Mouse (Mus musculus) limb, embryonic 15.5 days (tissue): ENCODE measurements around the gene Gnb3. TPM values are rescaled to one million over a fixed set of nuclear protein-coding genes. Genes with fewer than 3 reads are reported as not detected.

ENCODE experiments used
- ATAC-seq: fragments of 200-750 bp; cut with Nextera tagmentation; 2 replicates; pipeline ENCODE4 v1.8.0; 2017; ENCODE audit warnings: low read depth, moderate TSS enrichment; ENCODE audit not compliant: insufficient number of reproducible peaks, low FRiP score, low TSS enrichment
- H3K27ac ChIP-seq: fragments of 300-500 bp; sonication (generic); 2 replicates; pipeline ENCODE4 v1.5.1; 2015; ENCODE audit warnings: moderate library complexity, mild to moderate bottlenecking, inconsistent platforms
- H3K27me3 ChIP-seq: fragments of 300-500 bp; sonication (generic); 2 replicates; pipeline ENCODE4 v1.6.1; 2015; ENCODE audit warnings: inconsistent platforms
- H3K36me3 ChIP-seq: fragments of 300-500 bp; sonication (generic); 2 replicates; pipeline ENCODE4 v1.6.1; 2015; ENCODE audit warnings: inconsistent platforms
- H3K4me1 ChIP-seq: fragments of 300-500 bp; sonication (generic); 2 replicates; pipeline ENCODE4 v1.6.1; 2015; ENCODE audit warnings: inconsistent platforms
- H3K4me2 ChIP-seq: fragments of 300-500 bp; sonication (generic); 2 replicates; pipeline ENCODE4 v1.6.1; 2015; ENCODE audit warnings: mild to moderate bottlenecking, inconsistent platforms
- H3K4me3 ChIP-seq: fragments of 300-500 bp; sonication (generic); 2 replicates; pipeline ENCODE4 v1.5.1; 2015; ENCODE audit warnings: mild to moderate bottlenecking, inconsistent platforms
- H3K9ac ChIP-seq: fragments of 300-500 bp; sonication (generic); 2 replicates; pipeline ENCODE4 v1.6.1; 2015; ENCODE audit warnings: inconsistent platforms
- H3K9me3 ChIP-seq: fragments of 300-500 bp; sonication (generic); 2 replicates; pipeline ENCODE4 v1.6.1; 2016; ENCODE audit warnings: inconsistent platforms
- WGBS: fragments of 180-500 bp; shearing (Covaris S2); methylation state at CpG from one replicate; pipeline ENCODE4 v1.1.7; 2015; 5-methylcytosine and 5-hydroxymethylcytosine counted together
- polyA plus RNA-seq: library from polyadenylated mRNA; unstranded; fragments of >200 nt; fragmentation: Nextera tagmentation; extraction: Ambion mirVana; gene quantifications from 2 replicates; pipeline ENCODE4 v1.2.1, GENCODE M21; 2015

The Gnb3 gene
- polyA plus RNA-seq, 1 experiment from 2014 or later: 0.96 TPM

DNA sequence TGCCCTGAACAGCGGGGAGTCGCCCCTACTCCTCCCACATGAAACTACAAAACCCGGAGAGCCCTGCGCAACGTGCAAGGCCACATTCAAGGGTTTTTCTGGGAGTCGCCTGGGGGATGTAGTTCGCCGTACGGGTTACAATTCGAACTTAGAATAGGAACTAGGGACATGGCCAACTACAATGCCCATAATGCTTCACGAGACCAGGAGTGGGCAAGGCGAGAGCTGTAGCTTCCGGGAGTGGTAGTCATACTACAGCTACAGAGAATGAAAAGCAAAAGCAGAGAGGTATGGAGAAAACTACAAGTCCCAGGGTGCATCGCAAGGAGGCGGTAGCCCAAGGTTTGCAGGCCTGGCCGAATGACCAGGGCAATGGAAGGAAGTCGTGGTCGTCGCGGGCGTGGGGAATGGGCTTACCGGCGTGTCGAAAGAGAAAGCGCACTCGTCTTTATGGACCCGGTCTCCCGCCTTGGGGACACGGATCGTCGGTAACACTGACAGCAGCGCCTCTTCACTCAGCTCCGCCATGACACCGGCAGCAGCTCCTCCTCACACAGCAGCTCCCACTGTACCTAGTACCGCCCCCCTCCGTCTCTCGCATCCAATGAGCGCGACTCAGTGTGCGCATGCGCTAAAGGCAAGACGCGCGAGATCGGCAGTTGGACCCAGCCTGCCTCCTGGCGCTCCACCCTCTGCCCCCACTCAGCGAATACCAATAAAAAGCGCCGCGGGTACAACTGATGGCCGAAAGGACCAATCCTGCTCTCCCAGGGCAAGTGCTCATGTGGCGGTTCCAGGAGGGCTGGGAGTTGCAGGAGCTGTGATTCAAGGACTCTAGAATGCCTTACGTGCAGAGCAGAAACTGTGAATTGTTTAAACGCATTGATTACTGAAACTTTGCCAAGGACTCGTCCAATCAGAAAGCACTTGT lies 10.9 kb downstream of the Gnb3 start, which contains the start of the genes Usp5 and Cdca3:
TSS of gene Usp5 (minus strand) at position 617 of the 931 bp plus-strand sequence.
TSS of gene Cdca3 (plus strand) at position 680 of the 931 bp plus-strand sequence.
- no peaks in the 10 kb centered on the region for H3K27me3 ChIP-seq
- H3K4me1 ChIP-seq: peaks cover 30% of the 10 kb centered on the region
- H3K27ac ChIP-seq: peak within 1 kb of the TSS; percentile 93
- H3K4me3 ChIP-seq: peak within 1 kb of the TSS; percentile 74
- no peaks in the 10 kb centered on the region for H3K9me3 ChIP-seq
- peak within 1 kb of the TSS; percentile 55 for H3K9ac ChIP-seq
- ATAC-seq: peak; percentile 95
- WGBS: under 1% methylated on average over 55 of the region's 55 CpGs
- H3K36me3 ChIP-seq: peaks cover 48% of the 10 kb centered on the region
- peak within 1 kb of the TSS; percentile 87 for H3K4me2 ChIP-seq

DNA sequence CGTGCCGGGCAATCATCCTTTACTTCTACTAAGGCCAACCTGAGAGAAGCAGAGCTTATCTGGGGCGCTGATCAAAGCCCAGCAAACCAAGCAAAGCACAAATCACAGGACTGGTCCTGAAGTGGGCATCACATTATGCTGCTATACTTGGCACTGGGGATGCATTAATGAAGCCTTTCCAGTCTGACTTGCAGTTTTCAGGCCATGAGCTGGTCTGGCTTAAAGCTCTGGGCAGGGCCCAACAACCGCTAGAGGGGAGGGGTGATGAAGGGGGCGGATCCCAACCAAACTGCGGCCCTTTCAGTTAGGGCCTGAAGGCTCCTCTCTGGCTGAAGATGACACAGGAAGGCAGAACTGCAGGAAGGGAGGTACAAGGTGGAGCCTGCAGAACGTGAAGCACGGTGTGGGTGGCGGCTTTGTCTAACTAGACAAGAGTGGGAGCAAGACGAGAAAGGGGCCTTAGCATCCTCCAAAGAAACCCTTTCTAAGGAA lies 11.9 kb downstream of the Gnb3 start:
- no peak for ATAC-seq
- WGBS: 20% methylated on average over 10 of the region's 10 CpGs
- Histone ChIP-seq H3K4me3 (peak overlapping the region; percentile 74), H3K9ac (peak overlapping the region; percentile 44), H3K27me3 (no peaks in the 10 kb centered on the region), H3K9me3 (no peaks in the 10 kb centered on the region), H3K27ac (peak overlapping the region; percentile 82), H3K36me3 (peaks cover 50% of the 10 kb centered on the region), H3K4me2 (peak overlapping the region; percentile 84), H3K4me1 (peaks cover 30% of the 10 kb centered on the region)

DNA sequence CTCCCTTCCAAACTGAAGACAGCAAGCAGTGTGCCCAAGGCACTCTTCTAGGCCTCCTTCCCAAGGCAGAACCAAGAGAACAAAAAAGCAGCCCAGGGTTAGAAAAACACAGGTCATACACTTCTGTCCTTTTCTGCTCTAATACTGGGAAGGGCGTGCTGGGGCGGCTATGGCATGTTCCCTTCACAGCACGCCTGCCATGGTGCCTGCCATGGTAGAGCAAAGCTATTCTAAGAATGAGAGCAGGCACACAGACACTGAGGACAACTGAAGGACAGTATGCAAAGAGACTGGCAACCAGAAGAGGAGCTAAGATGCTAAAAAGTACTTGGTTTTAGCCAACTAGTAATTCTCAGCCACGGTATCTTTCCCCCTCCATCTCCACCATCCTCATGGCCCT lies 18.0 kb downstream of the Gnb3 start:
- Histone ChIP-seq H3K4me1 (no peaks in the 10 kb centered on the region), H3K4me3 (no peak overlapping the region), H3K9ac (no peak overlapping the region), H3K27ac (no peak overlapping the region), H3K9me3 (no peaks in the 10 kb centered on the region), H3K36me3 (peaks cover 93% of the 10 kb centered on the region), H3K27me3 (no peaks in the 10 kb centered on the region), H3K4me2 (no peak overlapping the region)
- no peak for ATAC-seq
- WGBS: 96% methylated on average over 4 of the region's 4 CpGs

DNA sequence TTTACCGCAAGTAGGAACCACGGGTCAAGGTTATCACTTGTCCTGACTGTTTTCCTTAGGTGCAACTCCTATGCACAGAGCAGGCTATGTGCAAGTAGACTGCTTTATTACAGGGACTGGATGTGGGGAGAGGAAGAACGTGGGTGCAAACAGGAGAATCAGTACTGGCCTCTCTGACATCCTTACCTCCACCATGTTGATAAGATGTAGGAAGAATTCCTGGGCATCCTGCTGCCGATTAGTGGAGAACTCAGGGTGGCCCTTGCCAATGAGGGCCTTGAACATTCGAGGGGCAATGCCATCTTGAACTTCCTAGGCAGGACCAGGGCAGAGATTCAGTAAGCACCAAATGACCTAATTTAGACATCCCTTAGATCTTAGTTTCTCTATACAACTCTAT lies 19.2 kb downstream of the Gnb3 start:
- ATAC-seq: no peak
- no peak overlapping the region for H3K4me3 ChIP-seq
- H3K4me1 ChIP-seq: no peaks in the 10 kb centered on the region
- H3K4me2 ChIP-seq: no peak overlapping the region
- no peaks in the 10 kb centered on the region for H3K27me3 ChIP-seq
- no peaks in the 10 kb centered on the region for H3K9me3 ChIP-seq
- no peak overlapping the region for H3K9ac ChIP-seq
- peaks cover 100% of the 10 kb centered on the region for H3K36me3 ChIP-seq
- no peak overlapping the region for H3K27ac ChIP-seq
- WGBS: 90% methylated on average over 5 of the region's 5 CpGs

DNA sequence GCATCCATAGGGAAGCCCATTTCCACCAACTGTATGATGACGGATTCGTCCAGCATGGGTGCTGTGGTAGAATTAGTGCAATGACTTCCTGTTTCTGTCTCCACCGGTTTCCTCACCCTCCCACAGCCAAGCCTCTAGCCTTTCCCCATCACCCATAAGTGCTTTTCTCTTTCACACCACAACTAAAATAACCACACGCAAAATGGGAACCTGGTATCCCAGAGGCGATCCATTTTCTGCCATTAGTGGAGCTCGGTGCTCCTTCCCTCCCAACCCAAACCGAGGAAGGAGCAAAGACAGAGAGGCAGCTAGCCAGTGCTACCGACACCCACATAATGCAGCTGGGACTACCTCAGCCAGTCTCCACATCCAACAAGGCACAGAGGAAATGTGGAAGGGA lies 22.1 kb downstream of the Gnb3 start:
- Histone ChIP-seq H3K9ac (no peak overlapping the region), H3K27me3 (no peaks in the 10 kb centered on the region), H3K9me3 (no peaks in the 10 kb centered on the region), H3K4me1 (peaks cover 14% of the 10 kb centered on the region), H3K4me3 (no peak overlapping the region), H3K4me2 (no peak overlapping the region), H3K36me3 (peaks cover 79% of the 10 kb centered on the region), H3K27ac (no peak overlapping the region)
- 89% methylated on average over 8 of the region's 8 CpGs for WGBS
- no peak for ATAC-seq

DNA sequence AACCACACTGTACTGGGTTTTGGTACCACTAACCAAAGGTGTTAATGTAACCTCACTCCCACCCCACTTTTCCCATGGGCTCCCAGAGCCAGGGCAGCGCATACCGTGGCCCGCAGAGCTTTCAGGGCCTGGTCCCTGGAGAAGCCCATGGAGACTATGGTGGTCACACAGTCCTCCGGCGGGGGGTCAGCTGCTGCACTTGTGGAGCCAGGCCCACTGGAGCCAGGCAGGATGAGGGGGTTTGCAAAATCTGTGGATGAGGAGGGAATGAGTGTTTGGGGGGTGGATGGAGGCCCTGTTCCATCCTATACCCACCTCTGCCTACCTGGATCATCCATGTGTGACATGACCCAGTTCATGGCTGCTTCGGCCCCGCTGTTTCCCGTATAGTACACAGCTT lies 22.5 kb downstream of the Gnb3 start:
- no peak overlapping the region for H3K9ac ChIP-seq
- no peak overlapping the region for H3K4me2 ChIP-seq
- no peak overlapping the region for H3K4me3 ChIP-seq
- 94% methylated on average over 8 of the region's 8 CpGs for WGBS
- peaks cover 18% of the 10 kb centered on the region for H3K4me1 ChIP-seq
- ATAC-seq: no peak
- no peak overlapping the region for H3K27ac ChIP-seq
- H3K9me3 ChIP-seq: no peaks in the 10 kb centered on the region
- H3K36me3 ChIP-seq: peaks cover 77% of the 10 kb centered on the region
- H3K27me3 ChIP-seq: no peaks in the 10 kb centered on the region

DNA sequence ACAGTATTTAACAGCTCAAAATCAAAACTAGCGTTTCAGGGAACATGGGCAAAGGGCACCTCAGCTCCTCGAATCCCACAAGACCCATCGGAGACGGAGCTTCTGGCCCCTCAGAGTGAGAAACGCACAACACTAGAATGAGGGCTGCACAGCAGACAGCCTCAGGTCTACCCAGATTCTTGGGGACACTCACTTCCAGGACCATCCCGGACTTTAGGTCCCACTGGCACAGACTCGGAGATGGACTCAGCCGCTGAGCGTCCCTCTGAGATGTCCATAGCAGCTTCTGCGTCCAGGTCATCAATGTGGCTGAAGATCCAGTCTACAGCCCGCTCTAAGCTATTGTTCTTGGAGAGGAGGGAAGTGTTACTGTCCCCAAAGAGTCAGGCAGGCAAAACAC lies 22.9 kb downstream of the Gnb3 start:
- ATAC-seq: no peak
- Histone ChIP-seq H3K9ac (no peak overlapping the region), H3K27ac (no peak overlapping the region), H3K4me2 (no peak overlapping the region), H3K27me3 (no peaks in the 10 kb centered on the region), H3K4me3 (no peak overlapping the region), H3K36me3 (peaks cover 77% of the 10 kb centered on the region), H3K4me1 (peaks cover 23% of the 10 kb centered on the region), H3K9me3 (no peaks in the 10 kb centered on the region)
- WGBS: 95% methylated on average over 11 of the region's 11 CpGs

DNA sequence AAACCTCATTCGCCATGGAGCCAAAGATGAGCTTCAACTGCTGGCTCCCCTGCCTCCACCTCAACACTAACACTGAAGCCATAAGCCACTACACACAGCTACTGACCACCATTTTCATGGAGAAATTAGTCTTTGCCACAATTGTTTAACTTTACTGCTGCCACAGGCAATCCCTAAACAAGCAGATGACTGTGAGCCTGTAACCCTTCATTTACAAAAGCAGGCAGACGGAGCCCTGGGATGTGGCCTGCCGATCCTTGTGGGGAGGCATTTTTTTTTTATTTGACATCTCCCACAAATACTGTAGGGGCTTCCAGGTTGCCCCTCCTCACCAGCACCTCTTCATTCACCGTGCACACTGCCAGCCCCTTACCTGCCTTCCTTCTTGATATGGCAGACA lies 23.5 kb downstream of the Gnb3 start:
- H3K4me1 ChIP-seq: peaks cover 28% of the 10 kb centered on the region
- WGBS: 85% methylated on average over 4 of the region's 4 CpGs
- no peaks in the 10 kb centered on the region for H3K9me3 ChIP-seq
- no peak overlapping the region for H3K9ac ChIP-seq
- no peak overlapping the region for H3K4me2 ChIP-seq
- H3K27ac ChIP-seq: no peak overlapping the region
- H3K27me3 ChIP-seq: no peaks in the 10 kb centered on the region
- H3K4me3 ChIP-seq: no peak overlapping the region
- peaks cover 77% of the 10 kb centered on the region for H3K36me3 ChIP-seq
- no peak for ATAC-seq

DNA sequence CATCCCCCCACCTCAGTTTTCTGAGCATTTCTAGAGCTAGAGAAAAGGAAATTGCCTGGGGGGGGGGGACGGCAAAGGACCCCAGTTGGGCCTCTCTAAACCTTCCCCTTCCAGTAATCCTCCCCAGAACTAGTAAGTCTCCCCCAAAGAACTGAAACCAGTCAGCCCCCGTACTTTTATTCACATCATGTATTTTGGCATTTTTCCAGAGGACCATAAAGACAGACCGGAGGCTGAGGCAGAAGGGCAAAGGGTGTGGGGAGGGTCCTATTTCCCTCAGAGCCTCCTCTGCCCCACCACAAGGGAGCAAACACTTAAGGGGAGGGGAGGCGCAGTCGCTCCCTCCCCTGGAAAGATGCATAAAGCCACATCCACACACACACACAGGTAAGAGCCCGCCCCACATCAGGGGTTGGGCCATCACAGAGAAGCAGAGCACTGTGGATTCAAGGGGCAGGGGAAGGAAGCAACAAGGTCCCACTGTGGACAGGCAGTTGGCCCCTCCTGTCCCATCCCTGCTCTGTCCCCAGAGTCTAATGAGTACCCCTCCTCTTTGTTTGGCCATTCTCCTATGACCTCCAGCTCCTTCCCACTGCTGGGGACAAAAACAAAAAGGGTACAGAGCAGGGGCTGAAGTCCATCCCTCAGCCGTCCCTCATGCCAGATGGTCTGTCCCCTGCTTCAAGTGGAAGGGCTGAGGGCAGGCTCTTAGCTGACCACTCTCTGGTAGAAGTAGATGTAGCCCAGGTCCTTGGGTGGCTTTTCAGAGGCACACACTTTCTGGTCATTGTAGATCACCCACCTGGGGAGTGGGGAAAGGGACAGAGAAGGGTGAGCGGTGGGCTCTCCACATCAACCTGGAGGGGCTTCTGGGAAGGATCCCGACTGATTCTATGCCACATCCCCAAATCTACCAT lies 25.0 kb downstream of the Gnb3 start:
- H3K9ac ChIP-seq: no peak overlapping the region
- no peak for ATAC-seq
- H3K36me3 ChIP-seq: peaks cover 76% of the 10 kb centered on the region
- H3K27ac ChIP-seq: peak overlapping the region; percentile 96; the same call in 1 of the 2 replicates
- peaks cover 35% of the 10 kb centered on the region for H3K4me1 ChIP-seq
- H3K27me3 ChIP-seq: no peaks in the 10 kb centered on the region
- no peak overlapping the region; the same call in 1 of the 2 replicates for H3K4me2 ChIP-seq
- no peaks in the 10 kb centered on the region for H3K9me3 ChIP-seq
- no peak overlapping the region for H3K4me3 ChIP-seq
- WGBS: 66% methylated on average over 9 of the region's 9 CpGs

DNA sequence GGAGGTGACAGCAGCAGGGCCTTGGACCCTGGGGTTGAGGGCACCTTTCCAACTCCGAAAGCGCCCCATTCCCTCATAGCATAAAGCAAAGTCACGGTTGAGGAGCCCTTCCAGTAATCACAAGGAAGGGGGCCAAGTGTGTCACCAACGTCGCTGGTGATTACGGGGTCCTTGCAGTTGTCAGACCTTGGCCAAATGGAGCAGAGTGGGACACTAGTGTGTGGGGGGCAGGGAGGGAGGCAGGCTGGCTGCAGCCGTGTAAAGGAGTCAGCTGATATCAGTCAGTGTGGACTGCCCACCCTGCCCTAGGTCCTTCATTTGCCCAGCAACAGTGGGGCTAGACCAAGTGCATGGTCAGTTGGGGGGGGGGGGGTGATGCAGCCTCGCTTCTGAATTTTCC lies 25.6 kb downstream of the Gnb3 start:
- H3K4me2 ChIP-seq: peak overlapping the region; percentile 72
- peak; percentile 16; the same call in 1 of the 2 replicates for ATAC-seq
- WGBS: 33% methylated on average over 8 of the region's 8 CpGs
- H3K27ac ChIP-seq: peak overlapping the region; percentile 96
- peaks cover 42% of the 10 kb centered on the region for H3K4me1 ChIP-seq
- no peak overlapping the region for H3K9ac ChIP-seq
- H3K9me3 ChIP-seq: no peaks in the 10 kb centered on the region
- H3K27me3 ChIP-seq: no peaks in the 10 kb centered on the region
- H3K36me3 ChIP-seq: peaks cover 71% of the 10 kb centered on the region
- H3K4me3 ChIP-seq: peak overlapping the region; percentile 70

DNA sequence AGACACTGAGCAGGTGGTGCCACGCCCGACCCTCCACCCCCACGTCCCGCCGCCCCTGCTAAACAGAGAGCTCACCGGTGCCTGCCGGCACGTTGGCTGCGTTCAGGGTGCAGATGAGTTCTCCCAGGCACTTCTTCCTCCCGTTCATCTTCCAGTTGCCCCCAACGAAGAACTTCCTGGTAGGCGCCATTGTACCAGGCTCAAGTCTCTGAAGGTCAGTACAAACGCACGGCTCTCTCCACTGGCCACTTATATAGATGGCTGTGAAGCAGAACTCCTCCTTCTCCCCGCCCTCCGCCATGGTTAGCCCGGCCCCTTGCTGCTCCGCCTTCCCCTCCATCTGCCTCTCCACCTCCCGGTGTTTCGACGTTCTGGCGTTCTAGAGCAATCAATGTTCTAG lies 26.1 kb downstream of the Gnb3 start, which contains the start of gene Tpi1:
TSS of gene Tpi1 (minus strand) at position 364 of the 400 bp plus-strand sequence.
- Histone ChIP-seq H3K27ac (peak within 1 kb of the TSS; percentile 96), H3K27me3 (no peaks in the 10 kb centered on the region), H3K36me3 (peaks cover 65% of the 10 kb centered on the region), H3K9ac (peak within 1 kb of the TSS; percentile 76), H3K4me1 (peaks cover 47% of the 10 kb centered on the region), H3K9me3 (no peaks in the 10 kb centered on the region), H3K4me3 (peak within 1 kb of the TSS; percentile 70), H3K4me2 (peak within 1 kb of the TSS; percentile 72)
- peak; percentile 78 for ATAC-seq
- under 1% methylated on average over 22 of the region's 22 CpGs for WGBS
